Mouse (Mus musculus) layer of hippocampus, adult 18-20 months (tissue): ENCODE results near the gene Crebrf. TPM values are rescaled to one million over a fixed set of nuclear protein-coding genes. Genes with fewer than 3 reads are reported as not detected.

Experiments used
- DNase-seq, 2 experiments: peaks; one replicate each; pipeline ENCODE4 v3.0.0; 2022; ENCODE audit warnings: low spot score in 2 of 2
- long read RNA-seq: library from polyadenylated mRNA; stranded (forward); transcript quantifications from one replicate; pipeline ENCODE4 v2.0.0, GENCODE M21; 2021
- total RNA-seq, 2 experiments: library from RNA; stranded (reverse); gene quantifications; 2 replicates each; pipeline ENCODE4 v1.2.3; 2021

Gene Crebrf
- 100 to 1,000 TPM; 152 to 159 TPM for total RNA-seq
- long read RNA-seq, full-length matches to known transcripts, result 9 of 21 reads
- long read RNA-seq, partial matches to known transcripts, result 4 of 21 reads
- long read RNA-seq, other reads (novel, unspliced or antisense), result 8 of 21 reads

DNA sequence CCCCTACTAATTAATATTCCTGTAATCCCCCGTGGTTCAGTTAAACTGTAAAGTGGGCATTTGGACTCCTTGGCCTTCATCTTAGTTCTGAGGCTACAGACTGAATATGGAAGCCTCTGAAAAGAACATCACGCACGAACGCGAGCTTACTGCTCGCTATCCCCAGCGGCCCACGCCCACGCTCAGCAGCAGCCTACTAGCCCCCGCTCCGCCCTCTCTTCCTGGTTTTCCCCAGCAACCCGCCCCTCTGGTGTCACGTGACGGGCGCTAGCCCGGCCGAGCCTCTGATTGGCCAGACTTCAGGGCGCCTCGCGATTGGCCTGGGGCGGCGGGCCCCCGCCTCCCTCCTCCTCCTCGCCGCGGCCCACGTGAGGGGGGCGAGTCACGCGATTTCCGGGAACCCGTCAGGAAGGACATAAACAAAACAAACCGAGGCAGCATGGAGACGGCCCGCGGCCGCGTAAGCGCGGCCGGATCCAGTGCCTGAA, at the start of gene Crebrf:
Gene Crebrf (plus strand): TSS at position 380 of the 488 bp plus-strand sequence.
- peak; percentile 99 for DNase-seq

- DNase-seq, result peak in 1 of 2 experiments; percentile 68
Measured at GRCm38 (mm10) chr17:26671268-26671667, 44.2 kb upstream of the Crebrf start.

DNA sequence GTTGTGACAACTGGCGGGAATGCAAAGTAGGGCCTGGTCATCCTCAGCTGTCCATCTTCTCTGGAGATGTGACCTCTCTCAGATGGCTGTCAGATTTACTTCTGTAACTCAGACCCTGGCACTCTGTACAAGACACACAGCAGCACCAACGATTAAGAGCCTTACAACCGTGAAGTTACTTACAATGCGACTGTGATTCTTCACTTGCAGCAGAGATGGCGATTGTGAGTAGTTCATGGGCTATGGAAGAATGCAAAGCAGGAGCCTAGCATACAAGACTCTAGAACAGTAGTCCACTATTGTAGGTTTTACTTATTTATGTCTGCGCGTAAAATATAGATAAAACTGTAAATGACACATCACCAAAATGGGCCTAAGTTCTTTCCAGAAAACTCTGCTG, 39.6 kb upstream of the Crebrf start:
- no peak for DNase-seq

DNA sequence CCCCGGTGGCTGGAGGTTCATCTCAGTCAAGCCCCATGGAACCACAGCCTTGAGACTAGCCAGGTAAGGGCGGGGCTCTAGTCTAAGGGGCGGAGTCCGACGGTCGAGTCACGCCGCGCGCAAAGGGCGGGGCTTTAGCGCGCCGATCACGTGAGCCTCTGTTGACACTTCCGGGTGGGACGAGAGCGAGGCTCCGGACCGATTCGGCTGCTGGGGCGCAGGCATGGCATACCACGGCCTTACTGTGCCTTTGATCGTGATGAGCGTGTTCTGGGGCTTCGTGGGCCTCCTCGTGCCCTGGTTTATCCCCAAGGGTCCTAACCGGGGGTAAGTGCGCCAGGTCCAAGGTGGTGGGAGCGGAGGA, 39.2 kb upstream of the Crebrf start:
- DNase-seq, result peak; percentile 87 to 92

GRCm38 (mm10) chr17:26676616-26677376, 38.7 kb upstream of the Crebrf start:
- peak in 1 of 2 experiments; percentile 76 for DNase-seq

- DNase-seq, result no peak
Measured at GRCm38 (mm10) chr17:26677711-26678637, 37.5 kb upstream of the Crebrf start.

GRCm38 (mm10) chr17:26681276-26681675, 34.2 kb upstream of the Crebrf start:
- DNase-seq, result no peak

GRCm38 (mm10) chr17:26686334-26687000, 29.0 kb upstream of the Crebrf start:
- no peak for DNase-seq

DNA sequence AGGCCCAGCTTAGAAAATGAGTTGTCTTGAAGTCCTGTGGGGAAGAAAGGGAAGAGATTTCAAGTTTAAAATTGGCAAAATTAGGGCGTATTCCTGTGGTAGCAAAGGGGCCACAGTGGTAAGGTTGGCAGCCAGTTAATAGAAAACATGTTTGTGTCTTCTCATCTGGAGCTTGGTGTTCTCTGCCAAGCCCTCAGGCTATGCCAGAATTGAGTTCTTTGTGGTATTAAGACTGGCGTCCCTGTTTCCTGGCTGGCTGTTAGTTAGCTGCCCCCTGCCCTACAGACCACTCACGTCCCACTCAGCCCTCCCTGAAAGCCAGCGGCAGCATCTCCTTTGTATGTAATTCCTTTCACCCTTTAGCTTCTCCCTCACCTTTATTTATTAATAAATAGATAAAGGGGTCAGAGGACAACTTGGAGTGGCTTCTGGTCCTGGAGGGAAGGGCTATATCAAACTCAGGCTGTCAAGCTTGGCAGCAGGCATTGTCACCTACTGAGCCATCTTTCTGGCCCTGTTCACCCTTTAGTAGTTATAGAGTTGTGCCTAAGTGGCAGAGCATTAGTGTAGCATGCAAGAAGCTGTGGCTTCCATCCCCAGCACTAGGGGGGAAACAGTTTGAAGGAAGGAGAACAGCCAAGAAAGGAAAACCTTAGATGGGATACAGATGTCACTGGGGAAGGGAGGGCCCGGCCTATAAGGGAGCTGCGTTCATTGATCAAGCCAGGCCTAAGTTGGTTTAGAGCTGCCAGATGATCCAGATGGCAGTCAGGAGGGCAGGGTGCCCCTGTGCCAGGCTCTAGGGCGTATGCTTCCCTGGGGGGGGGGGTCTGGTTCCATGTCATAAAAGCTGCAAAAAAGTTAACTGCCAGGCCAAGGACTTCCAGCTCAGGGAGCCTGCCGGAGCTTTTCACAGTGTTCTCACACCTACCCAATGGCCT, 26.4 kb upstream of the Crebrf start:
- DNase-seq, result peak in 1 of 2 experiments; percentile 62

DNA sequence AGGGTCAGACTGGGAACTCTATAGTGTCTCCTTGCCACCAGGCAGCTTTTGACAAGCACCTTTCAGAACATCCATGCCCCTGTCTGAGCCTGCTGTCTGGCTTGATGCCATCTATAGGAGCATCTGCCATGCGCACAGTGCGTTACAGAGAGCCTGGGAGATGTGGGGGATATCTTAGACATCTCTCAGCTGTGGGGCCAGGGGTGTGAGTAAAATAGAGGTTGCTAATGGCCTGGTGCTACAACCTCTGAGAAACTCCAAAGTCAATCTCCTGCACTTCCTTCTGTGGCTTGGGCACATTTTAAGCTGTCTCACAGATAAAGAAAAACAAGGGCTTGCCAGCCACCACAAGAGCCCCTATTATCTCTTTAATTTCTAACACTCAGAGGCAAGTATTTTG, 25.6 kb upstream of the Crebrf start:
- no peak for DNase-seq

- DNase-seq, result no peak
Measured at GRCm38 (mm10) chr17:26690236-26690635, 25.2 kb upstream of the Crebrf start.

GRCm38 (mm10) chr17:26691110-26691509, 24.3 kb upstream of the Crebrf start:
- DNase-seq, result peak in 1 of 2 experiments; percentile 66

DNA sequence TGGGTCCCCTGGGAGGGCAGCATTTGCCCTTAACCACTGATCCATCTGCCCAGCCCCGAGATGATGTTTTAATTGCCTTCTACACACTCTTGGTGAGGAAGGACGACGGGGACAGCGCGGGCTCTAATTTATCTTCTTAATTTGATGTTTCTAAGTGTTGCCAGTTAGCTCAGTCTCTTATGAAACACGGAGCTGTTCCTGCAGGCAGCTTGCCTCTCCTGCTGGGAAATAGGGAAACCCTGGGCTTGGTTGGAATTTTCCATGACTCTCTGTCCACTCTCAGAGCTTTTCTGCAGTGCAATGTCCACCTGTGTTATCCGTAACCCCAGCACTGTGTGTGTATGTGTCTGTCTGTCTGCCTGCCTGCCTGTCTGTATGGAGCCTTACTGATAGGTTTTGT, 22.0 kb upstream of the Crebrf start:
- DNase-seq, result peak in 1 of 2 experiments; percentile 66

DNA sequence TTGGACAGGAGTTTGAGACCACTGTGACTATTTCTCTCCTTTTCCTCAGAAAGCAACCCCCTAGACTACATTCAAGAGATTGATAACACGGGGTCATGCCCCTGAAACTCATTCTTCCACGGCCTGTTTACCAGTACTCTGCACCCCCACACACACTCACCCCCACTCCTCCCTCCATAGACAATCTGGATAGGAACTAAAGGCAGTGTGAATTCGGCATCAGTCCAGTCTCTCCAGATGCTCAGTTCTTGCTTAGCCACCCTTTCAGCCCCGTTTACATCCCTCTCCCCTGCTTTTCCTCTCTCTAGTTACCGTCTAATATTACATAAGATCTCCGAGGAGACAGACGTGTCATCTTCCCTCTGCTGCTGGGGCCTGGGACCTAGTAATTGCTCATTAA, 21.3 kb upstream of the Crebrf start:
- DNase-seq, result no peak

GRCm38 (mm10) chr17:26695193-26695592, 20.3 kb upstream of the Crebrf start:
- no peak for DNase-seq

DNA sequence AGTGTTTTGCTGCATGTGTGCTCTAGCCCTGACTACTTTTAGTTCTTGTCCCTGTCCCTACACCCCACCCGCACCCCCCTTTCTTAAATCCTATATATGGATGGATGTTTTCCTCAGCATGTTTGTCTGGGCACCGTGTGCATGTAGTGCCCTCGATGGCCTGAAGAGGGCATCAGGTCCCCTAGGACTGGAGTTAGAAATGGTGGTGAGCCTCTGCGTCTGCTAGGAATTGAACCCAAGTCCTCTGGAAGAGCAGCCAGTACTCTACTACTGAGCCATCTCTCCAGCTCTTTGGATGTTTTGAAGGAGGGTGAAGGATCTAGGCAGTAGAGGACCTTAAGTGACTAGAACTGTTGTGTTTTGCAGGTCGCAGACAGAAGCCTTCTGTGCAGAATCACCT, 16.6 kb upstream of the Crebrf start:
- no peak for DNase-seq

- DNase-seq, result no peak
Measured at GRCm38 (mm10) chr17:26699819-26700616, 15.4 kb upstream of the Crebrf start.

DNA sequence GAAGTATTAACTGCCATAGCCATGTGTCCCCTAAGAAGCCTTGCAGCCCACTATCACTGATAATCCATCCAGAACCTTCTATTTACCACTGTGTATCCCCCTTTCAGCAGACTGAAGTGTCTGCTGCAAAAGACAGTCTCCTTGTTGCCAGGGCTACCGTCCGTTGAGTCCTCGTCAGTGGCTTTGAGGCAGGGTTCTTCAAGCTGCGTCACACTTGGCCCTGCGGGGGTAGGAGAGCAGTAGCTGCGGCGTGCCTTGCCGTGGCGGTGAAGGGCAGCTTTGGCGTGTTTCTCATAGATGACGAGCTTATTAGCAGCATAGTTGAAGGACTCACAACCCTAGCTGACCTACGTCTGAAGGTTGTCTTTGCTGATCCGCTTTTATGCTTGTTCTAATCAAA, 13.9 kb upstream of the Crebrf start:
- DNase-seq, result no peak

GRCm38 (mm10) chr17:26702621-26703020, 12.8 kb upstream of the Crebrf start:
- no peak for DNase-seq
